Mouse (Mus musculus): ENCODE results near the gene Pth1r.

Gene Pth1r

DNA sequence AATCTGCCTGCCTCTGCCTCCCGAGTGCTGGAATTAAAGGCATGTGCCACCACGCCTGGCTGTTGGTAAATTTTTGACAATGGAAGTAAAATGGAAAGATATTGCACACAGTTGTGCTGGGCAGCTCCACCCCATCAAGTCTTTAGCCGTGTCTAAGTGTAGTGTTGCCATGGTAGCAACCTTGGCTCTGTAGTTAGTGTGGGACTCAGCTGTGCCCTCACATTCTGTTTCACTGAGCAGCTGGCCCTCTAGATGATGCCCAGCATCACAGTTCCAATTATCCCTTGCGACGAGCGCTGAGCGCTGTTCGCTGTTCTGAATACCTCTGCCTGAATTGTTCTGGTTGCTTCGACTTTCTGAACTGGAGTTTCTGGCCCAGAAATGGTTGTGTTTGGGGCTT lies 65.1 kb downstream of the Pth1r start:
- DNase-seq, result peak; percentile 67

DNA sequence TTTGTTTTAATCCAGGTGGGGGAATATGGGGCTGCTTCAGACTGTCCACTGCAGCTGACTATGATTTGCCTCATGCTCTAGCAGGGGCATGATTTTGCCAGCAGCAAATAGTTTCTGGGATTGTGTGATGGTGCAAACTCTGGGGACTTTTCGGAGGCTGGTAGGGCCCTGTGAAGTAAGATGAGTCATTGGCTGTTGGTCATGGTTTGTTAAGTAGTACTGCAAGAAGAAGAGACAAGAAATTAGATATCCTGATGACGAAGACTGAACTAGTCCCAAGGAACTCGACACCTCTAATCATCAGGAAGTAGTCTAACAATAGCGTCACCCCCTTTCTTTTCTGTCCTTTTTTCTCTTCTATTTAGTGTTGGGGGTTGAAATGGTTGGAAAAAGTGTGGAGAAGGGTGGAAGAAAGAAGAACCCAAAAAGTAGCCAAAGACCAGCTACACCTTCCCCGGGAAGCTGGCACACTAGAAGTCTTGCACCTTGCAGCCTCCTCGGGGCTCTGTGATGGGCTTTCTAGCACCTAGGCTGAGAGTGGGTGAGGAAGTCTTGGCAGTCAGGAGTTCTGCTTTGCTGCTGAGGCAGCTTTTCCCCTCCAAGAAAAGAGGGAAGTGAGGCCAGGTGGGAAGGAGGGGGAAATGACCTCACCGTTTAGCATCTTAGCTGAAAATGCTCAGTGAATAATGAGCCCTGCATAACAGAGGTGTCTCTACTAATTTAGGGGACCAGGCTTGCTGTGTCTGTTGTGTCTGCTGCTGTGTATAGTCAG lies 66.0 kb downstream of the Pth1r start:
- DNase-seq, result no peak

DNA sequence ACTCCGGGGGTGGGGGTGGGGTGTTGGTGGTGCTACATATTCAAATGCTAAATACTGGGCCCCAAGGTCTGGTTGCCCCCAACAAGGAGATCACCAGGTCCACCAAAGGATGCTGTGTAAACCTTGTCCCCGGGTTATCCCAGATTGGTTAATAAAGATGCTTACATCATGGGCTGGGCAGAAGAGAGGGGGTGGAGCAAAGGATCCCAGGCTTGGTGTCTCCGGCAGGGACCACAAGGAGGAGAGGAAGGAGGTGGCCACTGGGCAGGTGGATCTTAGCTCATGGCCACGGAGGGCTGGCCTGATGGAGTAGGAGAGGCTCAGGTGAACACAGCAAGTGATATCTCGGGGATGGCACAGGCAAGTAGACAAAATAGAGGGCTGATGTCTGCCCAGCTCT lies 68.1 kb downstream of the Pth1r start:
- DNase-seq, result no peak

DNA sequence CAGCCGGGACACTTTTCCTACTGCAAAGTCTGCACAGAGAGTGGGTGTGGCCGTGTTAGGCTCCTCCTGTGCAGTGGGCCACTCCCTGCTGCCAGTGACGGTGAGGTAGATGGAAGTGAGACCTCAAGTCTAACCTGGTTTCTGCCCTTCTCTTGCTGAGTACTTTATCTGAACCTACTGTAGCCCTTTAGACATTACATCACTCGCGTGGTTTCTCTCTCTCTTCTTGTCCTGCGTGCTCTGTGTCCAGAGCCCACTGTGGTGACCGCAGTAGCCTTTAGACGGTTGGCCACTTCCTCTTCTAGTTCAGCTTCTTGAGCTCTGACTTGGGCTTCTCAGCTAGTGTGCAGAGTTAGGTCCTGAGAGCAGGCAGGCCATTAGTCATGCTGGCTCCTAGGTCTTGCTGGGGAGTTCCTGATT lies 70.4 kb downstream of the Pth1r start:
- peak; percentile 85 for DNase-seq

DNA sequence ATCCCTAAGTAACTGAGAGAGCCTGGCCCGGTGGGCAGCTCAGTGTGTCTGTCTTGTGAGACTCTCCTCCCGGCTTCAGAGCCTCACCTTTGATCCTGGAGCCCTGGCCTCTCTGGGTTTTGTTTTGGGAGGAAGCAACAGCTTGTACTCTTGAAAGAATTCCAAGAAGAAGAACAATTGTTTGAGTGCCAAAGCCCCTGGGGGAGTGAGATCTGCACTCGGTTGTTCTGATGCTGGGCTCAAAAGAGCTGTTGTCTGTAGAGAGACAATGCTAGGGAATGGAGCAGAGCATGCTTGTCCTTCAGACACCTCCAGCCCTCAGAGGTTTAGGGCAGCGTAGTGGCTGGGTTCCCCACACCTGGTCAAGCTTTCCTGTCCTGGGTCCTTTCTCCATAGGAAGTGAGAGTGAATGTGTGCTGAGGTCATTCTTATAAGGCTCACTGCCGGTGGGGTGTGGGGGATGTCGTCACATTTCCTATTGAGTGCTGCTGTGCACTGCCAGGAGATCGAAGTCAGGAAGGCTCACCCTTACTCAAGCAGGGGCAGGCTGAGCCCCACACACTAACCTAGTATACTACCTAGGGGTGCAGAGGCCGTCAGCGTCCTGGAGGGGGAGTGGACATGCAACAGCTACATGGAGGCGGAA lies 73.7 kb downstream of the Pth1r start:
- no peak for DNase-seq

DNA sequence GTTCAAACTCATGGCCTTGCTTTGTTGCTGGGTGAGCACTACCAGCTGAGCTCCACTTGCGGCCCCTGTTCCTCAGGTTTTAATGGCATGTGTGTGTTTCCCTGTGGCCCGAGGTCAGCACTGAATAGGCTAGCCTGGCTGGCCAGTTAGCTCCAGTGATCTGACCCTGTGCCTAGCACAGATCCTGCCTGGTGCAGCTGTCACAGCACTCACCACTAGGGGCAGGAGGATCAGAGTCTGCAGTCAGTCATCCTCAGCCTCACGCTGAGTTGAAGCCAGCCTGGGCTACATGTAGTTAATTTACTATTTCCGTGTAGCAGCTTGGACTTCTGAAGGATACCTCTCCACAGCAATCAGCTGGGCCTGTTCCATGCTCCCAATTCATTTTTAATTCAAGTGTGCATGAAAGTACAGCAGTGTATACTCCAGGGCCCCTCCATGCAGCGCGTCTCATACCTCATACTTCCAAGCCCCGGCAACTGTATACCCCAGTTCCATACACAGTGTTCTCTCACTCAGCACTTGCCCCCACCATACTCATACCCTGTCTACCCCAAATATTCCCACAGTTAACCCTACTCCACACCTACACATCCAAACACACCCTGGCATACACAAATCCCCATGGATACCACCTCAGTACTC lies 74.4 kb downstream of the Pth1r start:
- no peak for DNase-seq

Measured in layer of hippocampus, adult 9-11 months (tissue).